Mouse (Mus musculus) naive thymus-derived CD4-positive, alpha-beta T cell, adult 2 months (primary cell): Measurements from ENCODE around the gene Edem1.
A peak's percentile ranks its signal among the peaks of the same experiment; 100 is the strongest.

Experiments used
- DNase-seq: peaks from one replicate; pipeline ENCODE4 v3.0.0-alpha.2; 2011; ENCODE audit warnings: low read depth

Edem1 gene

GRCm38 (mm10) chr6:108828234-108828868 lies at the start of gene Edem1:
Edem1 (plus strand) TSS chr6:108828641.
- peak; percentile 94 for DNase-seq

GRCm38 (mm10) chr6:108781865-108782264 lies 46.6 kb upstream of the Edem1 start:
- DNase-seq, result no peak

DNA sequence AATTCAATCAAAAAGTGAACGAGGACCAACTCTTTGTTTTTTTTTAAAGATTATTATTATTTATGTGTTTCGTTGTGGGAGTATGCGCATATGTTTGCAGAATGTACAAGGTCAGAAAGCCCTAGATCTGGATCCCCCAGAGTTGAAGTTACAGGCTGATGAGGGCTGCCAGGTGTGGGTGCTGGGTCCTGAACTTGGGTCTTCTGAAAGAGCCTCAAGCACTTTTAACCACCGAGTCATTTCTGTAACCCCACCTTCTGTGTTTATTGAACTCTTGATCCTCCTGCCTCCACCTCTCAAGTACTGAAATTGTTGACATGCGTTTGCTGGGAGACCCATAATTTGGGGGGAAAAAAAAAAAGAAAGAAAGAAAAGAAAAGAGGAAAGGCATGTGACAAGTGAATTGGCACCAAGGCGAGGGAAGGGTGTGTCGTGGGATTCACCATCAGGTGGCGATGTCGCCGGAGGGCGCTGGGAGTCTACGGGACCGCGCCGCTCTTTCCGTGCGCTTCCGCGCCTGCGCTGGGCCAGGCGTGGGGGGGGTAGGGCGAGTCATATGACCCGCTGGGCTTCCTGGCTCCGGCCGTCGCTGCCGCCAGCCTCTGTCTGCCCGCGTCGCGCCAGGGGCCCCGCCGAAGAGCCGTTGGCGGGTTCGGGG lies 45.8 kb upstream of the Edem1 start, which contains the start of gene Arl8b:
Gene Arl8b (plus strand): TSS at position 574 of the 658 bp plus-strand sequence.
- peak; percentile 97 for DNase-seq

- DNase-seq, result peak; percentile 53
Measured at GRCm38 (mm10) chr6:108783184-108783881, 45.1 kb upstream of the Edem1 start.

DNA sequence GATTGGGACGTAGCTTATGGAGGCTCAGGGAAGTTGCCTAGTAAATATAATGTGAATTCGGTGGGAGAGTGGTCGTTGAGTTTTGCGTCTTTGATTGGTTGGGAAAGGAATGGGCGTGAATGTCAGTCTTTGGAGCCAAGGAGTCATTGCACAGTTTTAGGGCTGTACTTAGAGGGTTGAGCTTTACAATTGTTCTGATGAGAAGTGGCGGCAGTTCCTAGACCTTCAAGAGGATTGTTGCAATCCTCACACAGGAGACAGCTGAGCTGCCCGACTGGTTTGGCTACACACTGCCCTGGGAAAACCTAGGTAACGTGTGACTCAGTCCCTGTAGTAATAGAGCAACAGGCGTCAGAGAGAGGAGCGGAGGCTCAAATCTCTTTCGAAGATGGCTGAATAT lies 44.4 kb upstream of the Edem1 start:
- peak; percentile 21 for DNase-seq

- peak; percentile 69 for DNase-seq
Measured at GRCm38 (mm10) chr6:108784796-108785195, 43.6 kb upstream of the Edem1 start.

DNA sequence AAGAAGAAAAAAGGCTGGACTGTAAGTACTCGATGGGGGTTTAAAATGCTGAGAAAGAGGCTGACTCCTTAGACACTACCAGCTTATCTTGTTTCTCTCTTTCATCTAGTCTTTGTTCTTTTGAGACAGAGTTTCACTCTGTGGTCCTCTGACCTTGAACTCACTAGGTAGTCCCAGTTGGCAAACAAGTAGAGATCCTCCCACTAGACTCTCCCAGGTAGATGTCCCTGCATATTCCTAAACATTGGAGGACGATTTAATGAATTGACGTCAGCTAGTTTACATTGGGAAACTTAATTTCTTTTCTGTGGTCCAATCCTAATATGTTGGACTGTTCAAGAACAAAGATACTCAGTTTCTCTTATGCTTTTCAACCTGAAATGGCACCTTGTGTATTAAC lies 42.9 kb upstream of the Edem1 start:
- no peak for DNase-seq

DNA sequence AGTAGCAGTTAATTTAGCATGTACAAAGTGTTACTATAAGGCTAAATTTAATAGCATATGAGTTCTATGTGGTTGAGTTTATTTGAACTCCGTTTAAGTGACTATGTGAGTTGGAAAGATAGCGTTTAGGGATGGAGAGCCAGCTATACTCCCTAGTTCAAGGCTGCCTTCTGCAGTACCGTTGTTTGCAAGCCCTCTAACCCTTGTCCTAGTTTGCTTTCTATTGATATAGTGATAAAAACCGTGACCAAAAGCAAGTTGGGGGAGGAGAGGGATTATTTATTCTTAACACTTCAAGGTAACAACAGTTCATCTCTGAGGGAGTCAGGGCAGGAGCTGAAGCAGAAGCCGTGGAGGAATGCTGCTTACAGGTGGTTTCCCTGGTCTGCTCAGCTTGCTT lies 36.9 kb upstream of the Edem1 start:
- no peak for DNase-seq

DNA sequence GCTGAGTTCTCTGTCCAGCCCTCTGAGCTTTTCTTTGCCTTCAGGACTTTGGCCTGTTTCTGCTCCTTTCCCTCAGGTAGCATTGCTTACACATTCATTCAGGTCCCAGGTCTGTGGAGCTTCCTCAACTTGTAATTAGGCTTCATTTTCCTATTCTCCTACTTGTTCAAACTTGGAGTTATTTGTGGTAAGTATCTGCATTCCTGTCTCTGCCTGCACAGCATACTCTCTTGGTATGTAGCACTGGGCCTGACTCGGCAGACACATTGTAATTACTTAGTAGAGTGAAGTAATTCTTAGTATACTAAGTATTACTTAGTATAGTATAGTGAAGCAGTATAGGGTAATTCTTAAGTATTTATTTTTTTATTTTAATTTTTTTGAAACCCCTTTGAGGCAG lies 32.5 kb upstream of the Edem1 start:
- DNase-seq, result no peak

- no peak for DNase-seq
Measured at GRCm38 (mm10) chr6:108796706-108797105, 31.7 kb upstream of the Edem1 start.

- DNase-seq, result no peak
Measured at GRCm38 (mm10) chr6:108805194-108805593, 23.2 kb upstream of the Edem1 start.

DNA sequence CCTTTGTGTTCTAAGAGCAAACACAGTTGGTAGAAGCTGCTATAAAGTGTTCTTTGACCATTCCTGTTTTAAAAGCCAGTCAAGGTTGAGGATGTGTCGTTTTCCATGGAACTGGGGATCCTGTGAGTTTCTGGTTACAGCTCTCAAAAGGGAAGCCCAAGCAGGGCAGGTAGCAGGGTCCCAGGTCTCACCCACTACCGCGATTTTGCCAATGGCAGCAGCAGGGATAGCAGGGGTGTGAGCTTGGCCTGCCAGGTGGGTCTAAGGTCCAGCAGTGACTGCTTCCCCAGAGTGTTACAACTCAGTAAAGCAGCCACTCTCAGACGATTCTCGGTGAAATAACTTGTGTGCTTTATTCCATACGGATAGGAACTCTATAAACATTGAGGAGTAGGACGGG lies 22.6 kb upstream of the Edem1 start:
- DNase-seq, result no peak

DNA sequence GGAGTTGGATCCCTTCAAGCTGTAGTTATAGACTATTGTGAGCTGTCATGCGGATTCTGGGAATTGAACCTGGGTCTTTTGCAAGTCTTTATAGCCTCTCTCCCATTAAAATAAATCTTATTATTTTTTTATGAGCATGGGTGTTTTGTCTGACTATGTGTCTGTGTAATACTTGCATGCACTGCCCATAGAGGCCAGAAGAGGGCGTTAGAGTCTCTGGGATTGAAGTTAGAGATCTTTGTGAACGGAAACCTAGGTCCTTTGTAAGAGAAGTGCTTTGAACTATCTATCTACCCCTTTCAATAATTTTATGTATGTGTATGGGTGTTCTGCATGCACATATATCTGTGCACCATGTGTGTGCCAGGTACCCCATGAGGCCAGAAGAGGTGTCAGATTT lies 21.0 kb upstream of the Edem1 start:
- peak; percentile 62 for DNase-seq

GRCm38 (mm10) chr6:108808786-108809185 lies 19.7 kb upstream of the Edem1 start:
- no peak for DNase-seq

- DNase-seq, result no peak
Measured at GRCm38 (mm10) chr6:108810237-108810636, 18.2 kb upstream of the Edem1 start.

GRCm38 (mm10) chr6:108812134-108812533 lies 16.3 kb upstream of the Edem1 start:
- DNase-seq, result no peak

DNA sequence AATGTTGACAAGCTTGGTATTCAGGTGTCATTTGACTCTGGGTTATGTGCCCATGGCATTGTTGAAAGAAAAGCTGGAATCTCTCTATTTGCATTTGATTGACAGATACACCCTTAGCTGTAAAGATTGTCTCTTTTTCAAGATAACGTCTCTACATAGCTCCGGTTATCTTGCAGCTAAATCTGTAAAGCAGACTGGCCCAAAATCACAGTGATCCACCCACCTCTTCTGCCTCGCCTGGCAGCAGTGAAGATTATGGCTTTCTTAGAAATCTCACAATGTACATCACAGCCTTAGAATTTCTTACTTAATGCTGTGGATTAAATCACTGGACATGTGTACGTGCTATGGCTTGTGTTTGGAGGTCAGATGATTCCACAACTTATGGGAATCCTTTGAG lies 10.9 kb upstream of the Edem1 start:
- DNase-seq, result no peak

GRCm38 (mm10) chr6:108824816-108825545 lies 3.5 kb upstream of the Edem1 start:
- no peak for DNase-seq

- DNase-seq, result no peak
Measured at GRCm38 (mm10) chr6:108826070-108826469, 2.4 kb upstream of the Edem1 start.

DNA sequence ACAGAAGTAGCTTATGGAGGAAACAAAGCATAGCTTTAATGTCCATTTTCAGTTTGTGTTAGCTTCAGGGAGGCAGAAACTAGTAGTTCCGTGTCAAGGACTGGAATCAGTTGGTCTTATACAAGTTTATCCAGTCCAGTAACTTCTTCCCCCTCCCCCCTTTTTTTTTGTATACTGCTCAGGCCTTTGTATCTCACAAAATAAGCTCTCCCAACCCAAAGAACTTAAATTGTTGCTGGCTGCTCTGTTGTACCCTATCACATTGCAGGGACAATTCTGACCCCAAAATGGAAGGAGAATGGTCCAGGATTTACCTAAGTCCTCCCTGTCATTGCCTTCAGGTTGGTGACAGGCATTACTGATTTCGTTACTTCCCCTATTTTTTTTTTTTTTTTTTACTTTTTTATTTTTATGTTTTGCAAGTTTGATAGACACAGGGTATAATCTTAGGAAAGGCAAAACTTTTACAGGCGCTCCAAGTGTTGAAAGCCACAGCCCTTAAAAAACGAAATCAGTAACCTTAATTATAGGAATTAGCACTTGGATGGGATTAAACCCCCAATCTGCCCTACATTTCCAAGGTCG lies 1.0 kb upstream of the Edem1 start:
- DNase-seq, result peak; percentile 33

- peak; percentile 74 for DNase-seq
Measured at GRCm38 (mm10) chr6:108828872-108829271, 431 bp downstream of the Edem1 start.
